ENCODE assay signal across 28 mouse cellular contexts in genomic region chr1:152921786-152922185, GRCm38 (mm10). TPM values are rescaled to one million over a fixed set of nuclear protein-coding genes. Genes with fewer than 3 reads are reported as not detected.
DNase-seq lines count a peak whose midpoint lies in the region; ATAC-seq and TF ChIP-seq lines count a peak whose summit lies in the region.
"Had no signal": no experiment of that assay in that cellular context is flagged by ENCODE, and none has a peak within 500 bp of the region (broad histone marks: within the 10 kb centered on the region; RNA-seq: fewer than 3 reads in every experiment).

No protein-coding gene starts in this region.

- H3K4me1 ChIP-seq in small intestine, adult 2 months (ENCODE audit: control insufficient read depth, insufficient read depth, insufficient read length, low read length), result peaks cover 4% of the 10 kb centered on the region; the same call in 1 of the 2 replicates
- H3K4me1 ChIP-seq in liver, embryonic 11.5 days (replicated peaks; ENCODE audit: control insufficient read depth, insufficient read depth, low read length), result no peaks in the 10 kb centered on the region
- H3K4me1 ChIP-seq in limb, embryonic 10.5 days, result no peaks in the 10 kb centered on the region
- H3K4me1 ChIP-seq: embryonic facial prominence, embryonic 12.5 days; embryonic facial prominence, embryonic 15.5 days; forebrain, embryonic 12.5 days; forebrain, embryonic 15.5 days; heart, embryonic 12.5 days; heart, embryonic 15.5 days had no signal

- H3K9ac ChIP-seq in liver, embryonic 11.5 days (ENCODE audit: low read depth, low read length), result no peak overlapping the region
- H3K9ac ChIP-seq: embryonic facial prominence, embryonic 12.5 days; embryonic facial prominence, embryonic 15.5 days; forebrain, embryonic 12.5 days; forebrain, embryonic 15.5 days; heart, embryonic 12.5 days; heart, embryonic 15.5 days; hindbrain, embryonic 14.5 days had no signal

- H3K27me3 ChIP-seq in small intestine, adult 2 months (ENCODE audit: control insufficient read depth, insufficient read depth, low read length), result no peaks in the 10 kb centered on the region
- no peaks in the 10 kb centered on the region for H3K27me3 ChIP-seq in liver, embryonic 11.5 days (replicated peaks; ENCODE audit: control insufficient read depth, insufficient read depth, low read length)
- H3K27me3 ChIP-seq in limb, embryonic 10.5 days (ENCODE audit: low read depth, poor library complexity, severe bottlenecking), result no peaks in the 10 kb centered on the region
- H3K27me3 ChIP-seq: embryonic facial prominence, embryonic 12.5 days; embryonic facial prominence, embryonic 15.5 days; forebrain, embryonic 12.5 days; forebrain, embryonic 15.5 days; heart, embryonic 12.5 days; heart, embryonic 15.5 days; Patski had no signal

- DNase-seq in urinary bladder, postnatal 14 days (ENCODE audit: low spot score), result peak; percentile 22
- DNase-seq in urinary bladder, postnatal 10 days (ENCODE audit: low spot score), result no peak
- DNase-seq in 3T3-L1 (ENCODE audit: low read depth, low spot score) (peak; percentile 63), NIH3T3 (ENCODE audit: low read depth) (peak; percentile 48)
- DNase-seq in liver, embryonic 11.5 days (ENCODE audit: low spot score), result no peak
- no peak for DNase-seq in limb, embryonic 10.5 days (ENCODE audit: low spot score)
- no peak for DNase-seq in B cell, adult 2 months
- DNase-seq: adrenal gland, postnatal 10 days; adrenal gland, postnatal 36 days; cerebellum, adult 2 months; cerebellum, adult 9-11 months; cerebellum, postnatal 25 days; gastrocnemius, postnatal 10 days; gastrocnemius, postnatal 36 days; heart, postnatal 10 days; heart, postnatal 36 days had no signal

- no peak for TF ChIP-seq CTCF in small intestine, adult 2 months (IDR thresholded peaks at IDR 0.05; ENCODE audit: extremely low read depth, insufficient read length, insufficient replicate concordance, low read depth, low read length)

- peak overlapping the region; percentile 55; the same call in 1 of the 2 replicates for H3K27ac ChIP-seq in small intestine, adult 2 months (ENCODE audit: insufficient read depth, low read depth, low read length)
- H3K27ac ChIP-seq in liver, embryonic 11.5 days (ENCODE audit: low read depth, low read length), result no peak overlapping the region
- H3K27ac ChIP-seq in limb, embryonic 10.5 days, result no peak overlapping the region
- H3K27ac ChIP-seq: embryonic facial prominence, embryonic 12.5 days; embryonic facial prominence, embryonic 15.5 days; forebrain, embryonic 12.5 days; forebrain, embryonic 15.5 days; heart, embryonic 15.5 days; hindbrain, embryonic 14.5 days; hindbrain, postnatal 0 days had no signal

- H3K36me3 ChIP-seq in small intestine, adult 2 months (ENCODE audit: control insufficient read depth, insufficient read depth, low read length), result no peaks in the 10 kb centered on the region
- no peaks in the 10 kb centered on the region for H3K36me3 ChIP-seq in liver, embryonic 11.5 days (ENCODE audit: control insufficient read depth, insufficient read depth, low read length)
- H3K36me3 ChIP-seq in limb, embryonic 10.5 days, result no peaks in the 10 kb centered on the region
- H3K36me3 ChIP-seq: embryonic facial prominence, embryonic 12.5 days; embryonic facial prominence, embryonic 15.5 days; forebrain, embryonic 12.5 days; forebrain, embryonic 15.5 days; heart, embryonic 12.5 days; heart, embryonic 15.5 days had no signal

- H3K4me3 ChIP-seq in small intestine, adult 2 months (ENCODE audit: low read depth, low read length), result no peak overlapping the region
- H3K4me3 ChIP-seq in liver, embryonic 11.5 days (ENCODE audit: low read depth, low read length), result no peak overlapping the region
- no peak overlapping the region for H3K4me3 ChIP-seq in limb, embryonic 10.5 days
- H3K4me3 ChIP-seq: embryonic facial prominence, embryonic 12.5 days; embryonic facial prominence, embryonic 15.5 days; erythroblast, embryonic 14.5 days; forebrain, embryonic 12.5 days; forebrain, embryonic 15.5 days; heart, embryonic 12.5 days; heart, embryonic 15.5 days had no signal

- ATAC-seq in liver, embryonic 11.5 days (replicated peaks; ENCODE audit: low FRiP score), result no peak
- ATAC-seq: forebrain, embryonic 15.5 days; hindbrain, postnatal 0 days; inflammation-experienced regulatory T-cells, adult 6 months; Patski had no signal

- WGBS in small intestine, adult 2 months, result 32% methylated on average over 3 of the region's 3 CpGs
- 75% methylated on average over 3 of the region's 3 CpGs for WGBS in liver, embryonic 11.5 days
- WGBS in limb, embryonic 10.5 days, result 92% methylated on average over 3 of the region's 3 CpGs

- no peaks in the 10 kb centered on the region for H3K9me3 ChIP-seq in liver, embryonic 11.5 days (ENCODE audit: control insufficient read depth, low read length)
- H3K9me3 ChIP-seq in limb, embryonic 10.5 days (replicated peaks), result no peaks in the 10 kb centered on the region
- H3K9me3 ChIP-seq: embryonic facial prominence, embryonic 12.5 days; embryonic facial prominence, embryonic 15.5 days; forebrain, embryonic 12.5 days; forebrain, embryonic 15.5 days; heart, embryonic 12.5 days; heart, embryonic 15.5 days had no signal

- TF ChIP-seq POLR2A in small intestine, adult 2 months (IDR thresholded peaks at IDR 0.05; ENCODE audit: low read depth, low read length), result no peak

- no peak overlapping the region for H3K4me2 ChIP-seq in liver, embryonic 11.5 days
- H3K4me2 ChIP-seq: embryonic facial prominence, embryonic 12.5 days; embryonic facial prominence, embryonic 15.5 days; forebrain, embryonic 12.5 days; forebrain, embryonic 15.5 days; heart, embryonic 12.5 days; heart, embryonic 15.5 days; hindbrain, embryonic 14.5 days had no signal

RNA-seq across cellular contexts. Expression of gene Smg7, which starts 19.3 kb away (rescaled TPM):
- 11.1 and 23.5 TPM in 2 replicates for polyA plus RNA-seq in small intestine, adult 2 months (2012; rRNA removed)
- 28.5 and 29.5 TPM in 2 replicates for polyA plus RNA-seq in liver, embryonic 11.5 days (2014; fragmentation: Nextera tagmentation; extraction: Ambion mirVana)
- 37.0 and 38.8 TPM in 2 replicates for polyA plus RNA-seq in limb, embryonic 10.5 days (2016; fragmentation: Nextera tagmentation; extraction: Ambion mirVana)

RNA-seq across cellular contexts. Expression of gene Nmnat2, which starts 33.0 kb away (rescaled TPM):
- 0.35 and 0.81 TPM in 2 replicates for polyA plus RNA-seq in small intestine, adult 2 months (2012; rRNA removed)
- 0.10 and 0.27 TPM in 2 replicates for polyA plus RNA-seq in liver, embryonic 11.5 days (2014; fragmentation: Nextera tagmentation; extraction: Ambion mirVana)
- 0.75 and 1.6 TPM in 2 replicates for polyA plus RNA-seq in limb, embryonic 10.5 days (2016; fragmentation: Nextera tagmentation; extraction: Ambion mirVana)
- polyA plus RNA-seq: erythroblast, embryonic 14.5 days had no signal

Comparison
In these comparisons a context has a peak if more than half of its experiments do, and no peak if none do; other contexts are left out.
1. DNase-seq: peak in urinary bladder, postnatal 14 days (single experiment), 3T3-L1 (single experiment) and NIH3T3 (single experiment); none in urinary bladder, postnatal 10 days (single experiment), liver, embryonic 11.5 days (single experiment), limb, embryonic 10.5 days (single experiment) and B cell, adult 2 months (0 of 2).